In genomic region chr2:35747371-35748035, GRCm38 (mm10) we compare ENCODE assay signal across 17 mouse cellular contexts.
A peak's percentile ranks its signal among the peaks of the same experiment; 100 is the strongest.
DNase-seq lines count a peak whose midpoint lies in the region; ATAC-seq lines count a peak whose summit lies in the region.
"Had no signal": no experiment of that assay in that cellular context is flagged by ENCODE, and none has a peak within 500 bp of the region (broad histone marks: within the 10 kb centered on the region; RNA-seq: fewer than 3 reads in every experiment).

No protein-coding gene starts in this region.

- H3K9me3 ChIP-seq in midbrain, embryonic 16.5 days (replicated peaks; ENCODE audit: control insufficient read depth, low read length, poor library complexity, severe bottlenecking), result no peaks in the 10 kb centered on the region
- no peaks in the 10 kb centered on the region for H3K9me3 ChIP-seq in midbrain, embryonic 11.5 days (ENCODE audit: control insufficient read depth, low read length)
- H3K9me3 ChIP-seq: liver, embryonic 13.5 days had no signal

- H3K4me3 ChIP-seq in midbrain, embryonic 16.5 days (ENCODE audit: low read depth, low read length), result no peak overlapping the region
- H3K4me3 ChIP-seq in midbrain, embryonic 11.5 days (ENCODE audit: low read depth, low read length), result no peak overlapping the region
- H3K4me3 ChIP-seq: liver, embryonic 13.5 days had no signal

- H3K36me3 ChIP-seq in midbrain, embryonic 16.5 days (ENCODE audit: control insufficient read depth, insufficient read depth, low read length), result no peaks in the 10 kb centered on the region
- no peaks in the 10 kb centered on the region for H3K36me3 ChIP-seq in midbrain, embryonic 11.5 days (ENCODE audit: control insufficient read depth, insufficient read depth, low read length)
- H3K36me3 ChIP-seq: liver, embryonic 13.5 days had no signal

- no peak overlapping the region for H3K4me2 ChIP-seq in midbrain, embryonic 16.5 days (ENCODE audit: low read length)
- H3K4me2 ChIP-seq in midbrain, embryonic 11.5 days, result no peak overlapping the region
- H3K4me2 ChIP-seq: liver, embryonic 13.5 days had no signal

- H3K27me3 ChIP-seq in midbrain, embryonic 16.5 days (ENCODE audit: control insufficient read depth, insufficient read depth, low read depth, low read length), result no peaks in the 10 kb centered on the region
- no peaks in the 10 kb centered on the region for H3K27me3 ChIP-seq in midbrain, embryonic 11.5 days (ENCODE audit: control insufficient read depth, insufficient read depth, low read length)
- H3K27me3 ChIP-seq: liver, embryonic 13.5 days had no signal

- ATAC-seq in cerebellum, adult (ENCODE audit: insufficient number of reproducible peaks, low FRiP score, low TSS enrichment), result no peak
- ATAC-seq in midbrain, embryonic 16.5 days, result no peak
- ATAC-seq in midbrain, embryonic 11.5 days (ENCODE audit: low FRiP score), result no peak
- ATAC-seq: inflammation-experienced regulatory T-cells, adult 6 months had no signal

- WGBS in midbrain, embryonic 16.5 days, result 61% methylated on average over 12 of the region's 12 CpGs
- WGBS in midbrain, embryonic 11.5 days, result 85% methylated on average over 12 of the region's 12 CpGs

- peak overlapping the region; percentile 24; the same call in 1 of the 2 replicates for H3K27ac ChIP-seq in midbrain, embryonic 16.5 days (ENCODE audit: low read length)
- no peak overlapping the region; the same call in 1 of the 2 replicates for H3K27ac ChIP-seq in midbrain, embryonic 11.5 days (ENCODE audit: low read depth, low read length)
- H3K27ac ChIP-seq: liver, embryonic 13.5 days had no signal

- DNase-seq in cerebellum, adult 11-12 months, result peak; percentile 71
- DNase-seq in midbrain, embryonic 11.5 days (ENCODE audit: low spot score, missing footprints), result no peak
- DNase-seq in cerebellum, postnatal 25 days, result peak; percentile 68 to 71
- DNase-seq in lung, adult 18-20 months, result no peak
- DNase-seq in T-cell, adult 2 months (ENCODE audit: low spot score), result no peak
- no peak for DNase-seq in frontal cortex, postnatal 36 days (ENCODE audit: low spot score in 2 of 2)
- DNase-seq: adrenal gland, adult 2 months; heart, adult 18-20 months; heart, postnatal 4 days; layer of hippocampus, postnatal 36 days; liver, embryonic 13.5 days; midbrain, embryonic 14.5 days; spleen, adult 18-20 months; thymus, adult 2 months had no signal

- H3K4me1 ChIP-seq in midbrain, embryonic 16.5 days (ENCODE audit: control insufficient read depth, insufficient read depth, low read length), result peaks cover 7% of the 10 kb centered on the region
- H3K4me1 ChIP-seq in midbrain, embryonic 11.5 days (ENCODE audit: control insufficient read depth, insufficient read depth, low read length), result peaks cover 2% of the 10 kb centered on the region; the same call in 1 of the 2 replicates
- H3K4me1 ChIP-seq: liver, embryonic 13.5 days had no signal

- 0 out of 2 replicates have a peak overlapping the region, but pooled peaks have one; percentile 12 for H3K9ac ChIP-seq in midbrain, embryonic 16.5 days (ENCODE audit: low read depth, low read length)
- no peak overlapping the region for H3K9ac ChIP-seq in midbrain, embryonic 11.5 days (ENCODE audit: low read length)
- H3K9ac ChIP-seq: liver, embryonic 13.5 days had no signal

Comparison
In these comparisons a context has a peak if more than half of its experiments do, and no peak if none do; other contexts are left out.
1. DNase-seq: peak in cerebellum, adult 11-12 months (single experiment) and cerebellum, postnatal 25 days (2 of 2); none in midbrain, embryonic 11.5 days (single experiment), lung, adult 18-20 months (0 of 2), T-cell, adult 2 months (single experiment) and frontal cortex, postnatal 36 days (0 of 2).